Mouse (Mus musculus): ENCODE data around the gene Pik3c2b.

Gene Pik3c2b

GRCm38 (mm10) chr1:133100980-133101798 is 55.7 kb downstream of the Pik3c2b start:
- DNase-seq (ENCODE audit: low spot score), result peak; percentile 72

GRCm38 (mm10) chr1:133102108-133102507 is 56.6 kb downstream of the Pik3c2b start:
- no peak for DNase-seq (ENCODE audit: low spot score)

- no peak for DNase-seq (ENCODE audit: low spot score)
These were observed 57.8 kb downstream of the Pik3c2b start for GRCm38 (mm10) chr1:133103315-133103714.

- no peak for DNase-seq (ENCODE audit: low spot score)
These were observed 58.4 kb downstream of the Pik3c2b start for GRCm38 (mm10) chr1:133103871-133104270.

GRCm38 (mm10) chr1:133116108-133116507 is 70.6 kb downstream of the Pik3c2b start:
- DNase-seq (ENCODE audit: low spot score), result no peak

- no peak for DNase-seq (ENCODE audit: low spot score)
These were observed 72.7 kb downstream of the Pik3c2b start for GRCm38 (mm10) chr1:133118127-133118526.

- DNase-seq (ENCODE audit: low spot score), result no peak
These were observed 73.4 kb downstream of the Pik3c2b start for GRCm38 (mm10) chr1:133118844-133119243.

GRCm38 (mm10) chr1:133119931-133120712 is 74.7 kb downstream of the Pik3c2b start:
- peak; percentile 84 for DNase-seq (ENCODE audit: low spot score)

GRCm38 (mm10) chr1:133121246-133121645 is 75.8 kb downstream of the Pik3c2b start:
- no peak for DNase-seq (ENCODE audit: low spot score)

GRCm38 (mm10) chr1:133124137-133124536 is 78.7 kb downstream of the Pik3c2b start:
- DNase-seq (ENCODE audit: low spot score), result no peak

- no peak for DNase-seq (ENCODE audit: low spot score)
These were observed 80.3 kb downstream of the Pik3c2b start for GRCm38 (mm10) chr1:133125640-133126364.

GRCm38 (mm10) chr1:133126365-133126740 is 80.9 kb downstream of the Pik3c2b start:
- DNase-seq (ENCODE audit: low spot score), result no peak

- no peak for DNase-seq (ENCODE audit: low spot score)
These were observed 81.9 kb downstream of the Pik3c2b start for GRCm38 (mm10) chr1:133127328-133127727.

- peak; percentile 34 for DNase-seq (ENCODE audit: low spot score)
These were observed 84.2 kb downstream of the Pik3c2b start for GRCm38 (mm10) chr1:133129471-133130221.

GRCm38 (mm10) chr1:133130638-133131560 is 85.4 kb downstream of the Pik3c2b start, which contains the start of gene Ppp1r15b:
TSS of gene Ppp1r15b (plus strand) at chr1:133131143.
- DNase-seq (ENCODE audit: low spot score), result peak; percentile 98

GRCm38 (mm10) chr1:133131561-133131905 is 86.1 kb downstream of the Pik3c2b start:
- no peak for DNase-seq (ENCODE audit: low spot score)

GRCm38 (mm10) chr1:133131936-133132335 is 86.5 kb downstream of the Pik3c2b start:
- DNase-seq (ENCODE audit: low spot score), result peak; percentile 49

- DNase-seq (ENCODE audit: low spot score), result no peak
These were observed 87.2 kb downstream of the Pik3c2b start for GRCm38 (mm10) chr1:133132388-133133326.

- peak; percentile 54 for DNase-seq (ENCODE audit: low spot score)
These were observed 88.0 kb downstream of the Pik3c2b start for GRCm38 (mm10) chr1:133133425-133133824.
